Mouse (Mus musculus): ENCODE measurements around the gene Tmf1. TPM values are rescaled to one million over a fixed set of nuclear protein-coding genes. Genes with fewer than 3 reads are reported as not detected.

Gene Tmf1
- polyA plus RNA-seq, 1 experiment from 2014 or later = 37.4 TPM

- Histone ChIP-seq H3K9ac (replicated peaks) (peak overlapping the region; percentile 75), H3K27me3 (no peaks in the 10 kb centered on the region), H3K4me2 (replicated peaks) (peak overlapping the region; percentile 60), H3K4me1 (peaks cover 33% of the 10 kb centered on the region), H3K9me3 (no peaks in the 10 kb centered on the region), H3K4me3 (peak overlapping the region; percentile 73), H3K27ac (replicated peaks) (peak overlapping the region; percentile 58), H3K36me3 (no peaks in the 10 kb centered on the region)
- 3% methylated on average over 22 of the region's 22 CpGs for WGBS
- ATAC-seq (replicated peaks) = peak; percentile 59
These were observed 32.2 kb upstream of the Tmf1 start for GRCm38 (mm10) chr6:97210962-97211601.

GRCm38 (mm10) chr6:97210191-97210961 is 31.5 kb upstream of the Tmf1 start, which contains the start of gene Arl6ip5:
TSS of gene Arl6ip5 (plus strand) at chr6:97210689.
- H3K27me3 ChIP-seq = no peaks in the 10 kb centered on the region
- H3K36me3 ChIP-seq = no peaks in the 10 kb centered on the region
- peak within 1 kb of the TSS; percentile 73 for H3K4me3 ChIP-seq
- peak within 1 kb of the TSS; percentile 60 for H3K4me2 ChIP-seq (replicated peaks)
- H3K27ac ChIP-seq (replicated peaks) = peak within 1 kb of the TSS; percentile 58
- H3K4me1 ChIP-seq = peaks cover 26% of the 10 kb centered on the region
- H3K9ac ChIP-seq (replicated peaks) = peak within 1 kb of the TSS; percentile 75
- H3K9me3 ChIP-seq = no peaks in the 10 kb centered on the region
- 8% methylated on average over 32 of the region's 32 CpGs for WGBS
- peak; percentile 78 for ATAC-seq (replicated peaks)

GRCm38 (mm10) chr6:97209751-97210150 is 30.8 kb upstream of the Tmf1 start:
- Histone ChIP-seq H3K36me3 (no peaks in the 10 kb centered on the region), H3K9me3 (no peaks in the 10 kb centered on the region), H3K9ac (replicated peaks) (no peak overlapping the region), H3K27me3 (no peaks in the 10 kb centered on the region), H3K4me3 (no peak overlapping the region), H3K4me1 (peaks cover 26% of the 10 kb centered on the region), H3K4me2 (replicated peaks) (no peak overlapping the region), H3K27ac (replicated peaks) (no peak overlapping the region)
- 82% methylated on average over 4 of the region's 4 CpGs for WGBS
- ATAC-seq (replicated peaks) = no peak

- H3K36me3 ChIP-seq = no peaks in the 10 kb centered on the region
- no peak overlapping the region for H3K4me2 ChIP-seq (replicated peaks)
- no peaks in the 10 kb centered on the region for H3K9me3 ChIP-seq
- WGBS = 46% methylated on average over 3 of the region's 3 CpGs
- no peaks in the 10 kb centered on the region for H3K27me3 ChIP-seq
- no peak for ATAC-seq (replicated peaks)
- no peak overlapping the region for H3K27ac ChIP-seq (replicated peaks)
- peaks cover 31% of the 10 kb centered on the region for H3K4me1 ChIP-seq
- H3K4me3 ChIP-seq = no peak overlapping the region
- H3K9ac ChIP-seq (replicated peaks) = no peak overlapping the region
These were observed 30.3 kb upstream of the Tmf1 start for GRCm38 (mm10) chr6:97209201-97209600.

GRCm38 (mm10) chr6:97208406-97208805 is 29.5 kb upstream of the Tmf1 start:
- H3K9ac ChIP-seq (replicated peaks) = no peak overlapping the region
- 34% methylated on average over 3 of the region's 3 CpGs for WGBS
- no peaks in the 10 kb centered on the region for H3K9me3 ChIP-seq
- H3K27ac ChIP-seq (replicated peaks) = no peak overlapping the region
- no peak for ATAC-seq (replicated peaks)
- no peaks in the 10 kb centered on the region for H3K27me3 ChIP-seq
- peaks cover 31% of the 10 kb centered on the region for H3K4me1 ChIP-seq
- no peaks in the 10 kb centered on the region for H3K36me3 ChIP-seq
- no peak overlapping the region for H3K4me3 ChIP-seq
- no peak overlapping the region for H3K4me2 ChIP-seq (replicated peaks)

- no peaks in the 10 kb centered on the region for H3K9me3 ChIP-seq
- ATAC-seq (replicated peaks) = no peak
- H3K4me1 ChIP-seq = peaks cover 27% of the 10 kb centered on the region
- no peaks in the 10 kb centered on the region for H3K36me3 ChIP-seq
- no peak overlapping the region for H3K4me2 ChIP-seq (replicated peaks)
- no peak overlapping the region for H3K27ac ChIP-seq (replicated peaks)
- no peak overlapping the region for H3K9ac ChIP-seq (replicated peaks)
- H3K27me3 ChIP-seq = no peaks in the 10 kb centered on the region
- 83% methylated on average over 4 of the region's 4 CpGs for WGBS
- no peak overlapping the region for H3K4me3 ChIP-seq
These were observed 28.2 kb upstream of the Tmf1 start for GRCm38 (mm10) chr6:97207085-97207484.

- Histone ChIP-seq H3K9me3 (no peaks in the 10 kb centered on the region), H3K4me3 (peak within 1 kb of the TSS; percentile 84), H3K9ac (replicated peaks) (peak within 1 kb of the TSS; percentile 94), H3K27me3 (no peaks in the 10 kb centered on the region), H3K27ac (replicated peaks) (peak within 1 kb of the TSS; percentile 87), H3K4me1 (peaks cover 18% of the 10 kb centered on the region), H3K36me3 (no peaks in the 10 kb centered on the region), H3K4me2 (replicated peaks) (peak within 1 kb of the TSS; percentile 61)
- ATAC-seq (replicated peaks) = peak; percentile 98
- under 1% methylated on average over 38 of the region's 38 CpGs for WGBS
These were observed 26.5 kb upstream of the Tmf1 start, which contains the start of gene Uba3 for GRCm38 (mm10) chr6:97205439-97205885. TSS of gene Uba3 (minus strand) at chr6:97205647.

- WGBS = under 1% methylated on average over 16 of the region's 16 CpGs
- Histone ChIP-seq H3K4me3 (peak overlapping the region; percentile 84), H3K27me3 (no peaks in the 10 kb centered on the region), H3K9me3 (no peaks in the 10 kb centered on the region), H3K4me2 (replicated peaks) (peak overlapping the region; percentile 61), H3K4me1 (peaks cover 16% of the 10 kb centered on the region), H3K36me3 (no peaks in the 10 kb centered on the region), H3K9ac (replicated peaks) (peak overlapping the region; percentile 94), H3K27ac (replicated peaks) (peak overlapping the region; percentile 87)
- ATAC-seq (replicated peaks) = peak; percentile 58
These were observed 26.0 kb upstream of the Tmf1 start for GRCm38 (mm10) chr6:97204952-97205351.

- Histone ChIP-seq H3K4me3 (peak overlapping the region; percentile 84), H3K36me3 (no peaks in the 10 kb centered on the region), H3K9me3 (no peaks in the 10 kb centered on the region), H3K9ac (replicated peaks) (peak overlapping the region; percentile 94), H3K27me3 (no peaks in the 10 kb centered on the region), H3K27ac (replicated peaks) (no peak overlapping the region), H3K4me1 (peaks cover 16% of the 10 kb centered on the region), H3K4me2 (replicated peaks) (peak overlapping the region; percentile 61)
- 12% methylated on average over 9 of the region's 9 CpGs for WGBS
- no peak for ATAC-seq (replicated peaks)
These were observed 25.4 kb upstream of the Tmf1 start for GRCm38 (mm10) chr6:97204252-97204869.

GRCm38 (mm10) chr6:97202477-97202876 is 23.6 kb upstream of the Tmf1 start:
- 91% methylated on average over 3 of the region's 3 CpGs for WGBS
- H3K36me3 ChIP-seq = peaks cover 9% of the 10 kb centered on the region
- ATAC-seq (replicated peaks) = no peak
- H3K27ac ChIP-seq (replicated peaks) = no peak overlapping the region
- H3K4me1 ChIP-seq = peaks cover 16% of the 10 kb centered on the region
- no peak overlapping the region for H3K4me2 ChIP-seq (replicated peaks)
- no peaks in the 10 kb centered on the region for H3K9me3 ChIP-seq
- no peaks in the 10 kb centered on the region for H3K27me3 ChIP-seq
- H3K9ac ChIP-seq (replicated peaks) = no peak overlapping the region
- H3K4me3 ChIP-seq = no peak overlapping the region

GRCm38 (mm10) chr6:97200437-97200836 is 21.5 kb upstream of the Tmf1 start:
- no peak overlapping the region for H3K9ac ChIP-seq (replicated peaks)
- H3K27me3 ChIP-seq = no peaks in the 10 kb centered on the region
- H3K9me3 ChIP-seq = no peaks in the 10 kb centered on the region
- no peak overlapping the region for H3K4me2 ChIP-seq (replicated peaks)
- H3K4me1 ChIP-seq = peaks cover 16% of the 10 kb centered on the region
- no peak for ATAC-seq (replicated peaks)
- WGBS = 57% methylated on average over 3 of the region's 3 CpGs
- H3K4me3 ChIP-seq = no peak overlapping the region
- peaks cover 28% of the 10 kb centered on the region for H3K36me3 ChIP-seq
- no peak overlapping the region for H3K27ac ChIP-seq (replicated peaks)

- Histone ChIP-seq H3K9me3 (no peaks in the 10 kb centered on the region), H3K36me3 (peaks cover 20% of the 10 kb centered on the region; the same call in 1 of the 2 replicates), H3K4me1 (peaks cover 29% of the 10 kb centered on the region), H3K4me3 (peak overlapping the region; percentile 95), H3K9ac (replicated peaks) (peak overlapping the region; percentile 90), H3K4me2 (replicated peaks) (peak overlapping the region; percentile 52), H3K27ac (replicated peaks) (peak overlapping the region; percentile 85), H3K27me3 (no peaks in the 10 kb centered on the region)
- WGBS = 10% methylated on average over 11 of the region's 11 CpGs
- peak; percentile 62; the same call in 1 of the 2 replicates for ATAC-seq (replicated peaks)
These were observed 476 bp upstream of the Tmf1 start for GRCm38 (mm10) chr6:97179367-97179828.

All from forebrain, embryonic 15.5 days (tissue).